Mouse (Mus musculus): ENCODE results near the gene H2al1j. TPM values are rescaled to one million over a fixed set of nuclear protein-coding genes. Genes with fewer than 3 reads are reported as not detected.
"Not testable (repeated sequence)": the region's sequence is repeated elsewhere in the genome, so short reads cannot be mapped to it uniquely, and the experiment has no call there.

The H2al1j gene
- total and polyA plus RNA-seq, 3 experiments = not detected

DNA sequence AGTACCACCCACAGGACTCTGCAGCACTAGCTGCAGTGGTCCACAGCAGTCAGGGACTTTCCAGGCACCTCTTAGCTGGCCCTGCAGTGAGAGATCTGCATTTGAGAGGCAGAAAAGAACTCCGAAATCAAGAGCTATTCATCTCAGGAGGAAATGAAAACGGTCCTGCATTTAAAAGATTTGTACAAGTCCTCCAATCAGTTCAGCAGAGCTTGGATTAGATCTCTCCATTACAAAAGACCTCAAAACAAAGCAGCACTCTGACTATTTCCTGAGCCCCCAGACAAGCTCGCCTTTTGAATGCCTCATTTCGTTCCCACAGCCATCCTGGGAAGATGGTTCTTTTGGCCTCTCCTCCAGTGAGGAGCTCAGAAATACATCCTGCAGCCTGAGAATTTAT, 38.4 kb upstream of the H2al1j start:
- Histone ChIP-seq H3K36me3 (ENCODE audit: control insufficient read depth in 1 of 2, insufficient read depth in 2 of 2, low read length in 2 of 2) (no peaks in the 10 kb centered on the region), H3K4me1 (ENCODE audit: control insufficient read depth in 1 of 2, insufficient read depth in 2 of 2, low read length in 2 of 2) (no peaks in the 10 kb centered on the region), H3K4me3 (ENCODE audit: control insufficient read depth in 1 of 2, insufficient read depth in 1 of 2, low read depth in 2 of 2, low read length in 2 of 2) (no peak overlapping the region), H3K9ac (ENCODE audit: control insufficient read depth, low read depth, low read length, poor library complexity, severe bottlenecking) (no peak overlapping the region), H3K79me2 (ENCODE audit: control insufficient read depth, insufficient read depth, low read length, poor library complexity) (no peaks in the 10 kb centered on the region), H3K27me3 (ENCODE audit: control insufficient read depth in 1 of 2, insufficient read depth in 2 of 2, low read length in 2 of 2) (no peaks in the 10 kb centered on the region), H3K27ac (ENCODE audit: control insufficient read depth, low read depth, low read length) (no peak overlapping the region), H3K9me3 (replicated peaks; ENCODE audit: insufficient read depth, low read length) (no peaks in the 10 kb centered on the region)
- TF ChIP-seq ELF1 (IDR thresholded peaks at IDR 0.05; ENCODE audit: low read depth, low read length) = no peak
- TF ChIP-seq MYC (IDR thresholded peaks at IDR 0.05; ENCODE audit: low read depth, low read length) = no peak
- no peak for TF ChIP-seq ZKSCAN1 (IDR thresholded peaks at IDR 0.05; ENCODE audit: low read depth, low read length)
- TF ChIP-seq TBP (IDR thresholded peaks at IDR 0.05; ENCODE audit: low read depth, low read length) = no peak
- no peak for TF ChIP-seq UBTF (IDR thresholded peaks at IDR 0.05; ENCODE audit: borderline replicate concordance, insufficient read depth, low read depth, low read length)
- no peak for TF ChIP-seq BHLHE40 (IDR thresholded peaks at IDR 0.05; ENCODE audit: borderline replicate concordance, low read depth, low read length)
- TF ChIP-seq MAFK (IDR thresholded peaks at IDR 0.05; ENCODE audit: borderline replicate concordance, low read depth, low read length) = no peak
- no peak for DNase-seq (ENCODE audit: low read depth, low spot score)

DNA sequence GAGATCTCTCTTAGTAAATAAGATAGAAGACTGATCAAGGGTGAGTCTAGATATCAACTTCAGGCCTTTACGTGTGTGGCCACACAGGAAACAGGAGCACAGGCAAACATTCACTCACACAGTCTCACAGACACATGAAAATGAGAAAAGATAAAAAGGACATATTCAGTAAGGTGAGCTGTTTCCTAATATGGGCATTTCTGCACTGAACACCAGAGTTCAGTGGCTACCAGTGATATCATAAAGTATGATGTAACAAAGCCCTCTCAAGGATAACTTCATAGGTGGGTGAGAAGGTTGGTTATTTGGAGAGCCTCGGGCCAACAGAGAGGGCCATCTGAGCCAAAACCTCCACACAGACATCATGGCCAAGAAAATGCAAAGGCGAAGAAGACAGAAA, 28.7 kb upstream of the H2al1j start, which contains the start of gene H2al1a:
TSS of gene H2al1a (plus strand) at position 301 of the 400 bp plus-strand sequence.
- not testable (repeated sequence) for H3K4me1 ChIP-seq (ENCODE audit: control insufficient read depth in 1 of 2, insufficient read depth in 2 of 2, low read length in 2 of 2); H3K27ac ChIP-seq (ENCODE audit: control insufficient read depth, low read depth, low read length); H3K36me3 ChIP-seq (ENCODE audit: control insufficient read depth in 1 of 2, insufficient read depth in 2 of 2, low read length in 2 of 2); H3K9me3 ChIP-seq (replicated peaks; ENCODE audit: insufficient read depth, low read length); H3K27me3 ChIP-seq (ENCODE audit: control insufficient read depth in 1 of 2, insufficient read depth in 2 of 2, low read length in 2 of 2); DNase-seq (ENCODE audit: low read depth, low spot score); H3K9ac ChIP-seq (ENCODE audit: control insufficient read depth, low read depth, low read length, poor library complexity, severe bottlenecking); H3K4me3 ChIP-seq (ENCODE audit: control insufficient read depth in 1 of 2, insufficient read depth in 1 of 2, low read depth in 2 of 2, low read length in 2 of 2); H3K79me2 ChIP-seq (ENCODE audit: control insufficient read depth, insufficient read depth, low read length, poor library complexity)

DNA sequence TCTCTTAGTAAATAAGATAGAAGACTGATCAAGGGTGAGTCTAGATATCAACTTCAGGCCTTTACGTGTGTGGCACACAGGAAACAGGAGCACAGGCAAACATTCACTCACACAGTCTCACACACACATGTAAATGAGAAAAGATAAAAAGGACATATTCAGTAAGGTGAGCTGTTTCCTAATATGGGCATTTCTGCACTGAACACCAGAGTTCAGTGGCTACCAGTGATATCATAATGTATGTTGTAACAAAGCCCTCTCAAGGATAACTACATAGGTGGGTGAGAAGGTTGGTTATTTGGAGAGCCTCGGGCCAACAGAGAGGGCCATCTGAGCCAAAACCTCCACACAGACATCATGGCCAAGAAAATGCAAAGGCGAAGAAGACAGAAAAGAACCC, 25.5 kb upstream of the H2al1j start, which contains the start of gene H2al1b:
TSS of gene H2al1b (plus strand) at position 301 of the 400 bp plus-strand sequence.
- H3K36me3 ChIP-seq (ENCODE audit: control insufficient read depth in 1 of 2, insufficient read depth in 2 of 2, low read length in 2 of 2); H3K79me2 ChIP-seq (ENCODE audit: control insufficient read depth, insufficient read depth, low read length, poor library complexity); DNase-seq (ENCODE audit: low read depth, low spot score); H3K9me3 ChIP-seq (replicated peaks; ENCODE audit: insufficient read depth, low read length); H3K4me1 ChIP-seq (ENCODE audit: control insufficient read depth in 1 of 2, insufficient read depth in 2 of 2, low read length in 2 of 2); H3K27ac ChIP-seq (ENCODE audit: control insufficient read depth, low read depth, low read length); H3K9ac ChIP-seq (ENCODE audit: control insufficient read depth, low read depth, low read length, poor library complexity, severe bottlenecking); H3K27me3 ChIP-seq (ENCODE audit: control insufficient read depth in 1 of 2, insufficient read depth in 2 of 2, low read length in 2 of 2); H3K4me3 ChIP-seq (ENCODE audit: control insufficient read depth in 1 of 2, insufficient read depth in 1 of 2, low read depth in 2 of 2, low read length in 2 of 2): not testable (repeated sequence)

DNA sequence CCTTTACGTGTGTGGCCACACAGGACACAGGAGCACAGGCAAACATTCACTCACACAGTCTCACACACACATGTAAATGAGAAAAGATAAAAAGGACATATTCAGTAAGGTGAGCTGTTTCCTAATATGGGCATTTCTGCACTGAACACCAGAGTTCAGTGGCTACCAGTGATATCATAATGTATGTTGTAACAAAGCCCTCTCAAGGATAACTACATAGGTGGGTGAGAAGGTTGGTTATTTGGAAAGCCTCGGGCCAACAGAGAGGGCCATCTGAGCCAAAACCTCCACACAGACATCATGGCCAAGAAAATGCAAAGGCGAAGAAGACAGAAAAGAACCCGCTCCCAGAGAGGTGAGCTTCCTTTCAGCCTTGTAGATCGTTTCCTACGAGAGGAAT, 22.3 kb upstream of the H2al1j start, which contains the start of gene H2al1c:
TSS of gene H2al1c (plus strand) at position 301 of the 400 bp plus-strand sequence.
- not testable (repeated sequence) for H3K27me3 ChIP-seq (ENCODE audit: control insufficient read depth in 1 of 2, insufficient read depth in 2 of 2, low read length in 2 of 2); DNase-seq (ENCODE audit: low read depth, low spot score); H3K27ac ChIP-seq (ENCODE audit: control insufficient read depth, low read depth, low read length); H3K36me3 ChIP-seq (ENCODE audit: control insufficient read depth in 1 of 2, insufficient read depth in 2 of 2, low read length in 2 of 2); H3K9ac ChIP-seq (ENCODE audit: control insufficient read depth, low read depth, low read length, poor library complexity, severe bottlenecking); H3K9me3 ChIP-seq (replicated peaks; ENCODE audit: insufficient read depth, low read length); H3K4me3 ChIP-seq (ENCODE audit: control insufficient read depth in 1 of 2, insufficient read depth in 1 of 2, low read depth in 2 of 2, low read length in 2 of 2); H3K4me1 ChIP-seq (ENCODE audit: control insufficient read depth in 1 of 2, insufficient read depth in 2 of 2, low read length in 2 of 2); H3K79me2 ChIP-seq (ENCODE audit: control insufficient read depth, insufficient read depth, low read length, poor library complexity)

DNA sequence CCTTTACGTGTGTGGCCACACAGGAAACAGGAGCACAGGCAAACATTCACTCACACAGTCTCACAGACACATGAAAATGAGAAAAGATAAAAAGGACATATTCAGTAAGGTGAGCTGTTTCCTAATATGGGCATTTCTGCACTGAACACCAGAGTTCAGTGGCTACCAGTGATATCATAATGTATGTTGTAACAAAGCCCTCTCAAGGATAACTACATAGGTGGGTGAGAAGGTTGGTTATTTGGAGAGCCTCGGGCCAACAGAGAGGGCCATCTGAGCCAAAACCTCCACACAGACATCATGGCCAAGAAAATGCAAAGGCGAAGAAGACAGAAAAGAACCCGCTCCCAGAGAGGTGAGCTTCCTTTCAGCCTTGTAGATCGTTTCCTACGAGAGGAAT, 19.1 kb upstream of the H2al1j start, which contains the start of gene H2al1d:
TSS of gene H2al1d (plus strand) at position 301 of the 400 bp plus-strand sequence.
- not testable (repeated sequence) for H3K36me3 ChIP-seq (ENCODE audit: control insufficient read depth in 1 of 2, insufficient read depth in 2 of 2, low read length in 2 of 2); H3K79me2 ChIP-seq (ENCODE audit: control insufficient read depth, insufficient read depth, low read length, poor library complexity); H3K4me1 ChIP-seq (ENCODE audit: control insufficient read depth in 1 of 2, insufficient read depth in 2 of 2, low read length in 2 of 2); H3K9me3 ChIP-seq (replicated peaks; ENCODE audit: insufficient read depth, low read length); DNase-seq (ENCODE audit: low read depth, low spot score); H3K27ac ChIP-seq (ENCODE audit: control insufficient read depth, low read depth, low read length); H3K4me3 ChIP-seq (ENCODE audit: control insufficient read depth in 1 of 2, insufficient read depth in 1 of 2, low read depth in 2 of 2, low read length in 2 of 2); H3K9ac ChIP-seq (ENCODE audit: control insufficient read depth, low read depth, low read length, poor library complexity, severe bottlenecking); H3K27me3 ChIP-seq (ENCODE audit: control insufficient read depth in 1 of 2, insufficient read depth in 2 of 2, low read length in 2 of 2)

DNA sequence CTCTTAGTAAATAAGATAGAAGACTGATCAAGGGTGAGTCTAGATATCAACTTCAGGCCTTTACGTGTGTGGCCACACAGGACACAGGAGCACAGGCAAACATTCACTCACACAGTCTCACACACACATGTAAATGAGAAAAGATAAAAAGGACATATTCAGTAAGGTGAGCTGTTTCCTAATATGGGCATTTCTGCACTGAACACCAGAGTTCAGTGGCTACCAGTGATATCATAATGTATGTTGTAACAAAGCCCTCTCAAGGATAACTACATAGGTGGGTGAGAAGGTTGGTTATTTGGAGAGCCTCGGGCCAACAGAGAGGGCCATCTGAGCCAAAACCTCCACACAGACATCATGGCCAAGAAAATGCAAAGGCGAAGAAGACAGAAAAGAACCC, 16.0 kb upstream of the H2al1j start, which contains the start of gene H2al1e:
TSS of gene H2al1e (plus strand) at position 301 of the 400 bp plus-strand sequence.
- DNase-seq (ENCODE audit: low read depth, low spot score); H3K79me2 ChIP-seq (ENCODE audit: control insufficient read depth, insufficient read depth, low read length, poor library complexity); H3K27me3 ChIP-seq (ENCODE audit: control insufficient read depth in 1 of 2, insufficient read depth in 2 of 2, low read length in 2 of 2); H3K9me3 ChIP-seq (replicated peaks; ENCODE audit: insufficient read depth, low read length); H3K4me3 ChIP-seq (ENCODE audit: control insufficient read depth in 1 of 2, insufficient read depth in 1 of 2, low read depth in 2 of 2, low read length in 2 of 2); H3K36me3 ChIP-seq (ENCODE audit: control insufficient read depth in 1 of 2, insufficient read depth in 2 of 2, low read length in 2 of 2); H3K4me1 ChIP-seq (ENCODE audit: control insufficient read depth in 1 of 2, insufficient read depth in 2 of 2, low read length in 2 of 2); H3K27ac ChIP-seq (ENCODE audit: control insufficient read depth, low read depth, low read length); H3K9ac ChIP-seq (ENCODE audit: control insufficient read depth, low read depth, low read length, poor library complexity, severe bottlenecking): not testable (repeated sequence)
